Mouse (Mus musculus): Measurements from ENCODE around the gene Gtf2ird2. TPM values are rescaled to one million over a fixed set of nuclear protein-coding genes. Genes with fewer than 3 reads are reported as not detected.

The Gtf2ird2 gene
- polyA plus RNA-seq, 1 experiment from 2014 or later, result 6.5 TPM

GRCm38 (mm10) chr5:134186961-134187731, 3.3 kb downstream of the Gtf2ird2 start:
- peaks cover 10% of the 10 kb centered on the region; the same call in 1 of the 2 replicates for H3K4me1 ChIP-seq (ENCODE audit: control insufficient read depth, insufficient read depth, low read length)
- WGBS (ENCODE audit: insufficient replicate concordance), result 75% methylated on average over 4 of the region's 4 CpGs

GRCm38 (mm10) chr5:134188571-134188970, 4.8 kb downstream of the Gtf2ird2 start:
- H3K9me3 ChIP-seq (replicated peaks; ENCODE audit: control insufficient read depth, low read length), result no peaks in the 10 kb centered on the region
- H3K4me2 ChIP-seq, result no peak overlapping the region
- H3K27ac ChIP-seq (ENCODE audit: low read depth, low read length), result no peak overlapping the region
- no peaks in the 10 kb centered on the region for H3K27me3 ChIP-seq (ENCODE audit: control insufficient read depth, insufficient read depth, low read length)
- WGBS (ENCODE audit: insufficient replicate concordance), result 91% methylated on average over 7 of the region's 7 CpGs
- peaks cover under 1% of the 10 kb centered on the region; the same call in 1 of the 2 replicates for H3K4me1 ChIP-seq (ENCODE audit: control insufficient read depth, insufficient read depth, low read length)
- no peak overlapping the region for H3K4me3 ChIP-seq (ENCODE audit: low read depth, low read length)
- no peak overlapping the region for H3K9ac ChIP-seq (ENCODE audit: low read depth, low read length)
- no peaks in the 10 kb centered on the region for H3K36me3 ChIP-seq (ENCODE audit: control insufficient read depth, insufficient read depth, low read length)
- ATAC-seq (replicated peaks; ENCODE audit: insufficient number of reproducible peaks, low FRiP score, low TSS enrichment), result no peak

More at GRCm38 (mm10) chr5:134186961-134187731, 3.3 kb downstream of the Gtf2ird2 start:
- no peak for ATAC-seq (replicated peaks; ENCODE audit: insufficient number of reproducible peaks, low FRiP score, low TSS enrichment)
- Histone ChIP-seq H3K27ac (ENCODE audit: low read depth, low read length) (no peak overlapping the region), H3K27me3 (ENCODE audit: control insufficient read depth, insufficient read depth, low read length) (no peaks in the 10 kb centered on the region), H3K9me3 (replicated peaks; ENCODE audit: control insufficient read depth, low read length) (no peaks in the 10 kb centered on the region), H3K4me2 (no peak overlapping the region), H3K4me3 (ENCODE audit: low read depth, low read length) (no peak overlapping the region), H3K36me3 (ENCODE audit: control insufficient read depth, insufficient read depth, low read length) (no peaks in the 10 kb centered on the region), H3K9ac (ENCODE audit: low read depth, low read length) (no peak overlapping the region)

GRCm38 (mm10) chr5:134193664-134194063, 9.8 kb downstream of the Gtf2ird2 start:
- Histone ChIP-seq H3K9ac (ENCODE audit: low read depth, low read length) (no peak overlapping the region), H3K36me3 (ENCODE audit: control insufficient read depth, insufficient read depth, low read length) (peaks cover 6% of the 10 kb centered on the region; the same call in 1 of the 2 replicates), H3K4me3 (ENCODE audit: low read depth, low read length) (no peak overlapping the region), H3K27me3 (ENCODE audit: control insufficient read depth, insufficient read depth, low read length) (no peaks in the 10 kb centered on the region), H3K9me3 (replicated peaks; ENCODE audit: control insufficient read depth, low read length) (no peaks in the 10 kb centered on the region), H3K4me2 (no peak overlapping the region), H3K27ac (ENCODE audit: low read depth, low read length) (no peak overlapping the region), H3K4me1 (ENCODE audit: control insufficient read depth, insufficient read depth, low read length) (no peaks in the 10 kb centered on the region)
- ATAC-seq (replicated peaks; ENCODE audit: insufficient number of reproducible peaks, low FRiP score, low TSS enrichment), result no peak
- WGBS (ENCODE audit: insufficient replicate concordance), result 78% methylated on average over 8 of the region's 8 CpGs

- no peak for ATAC-seq (replicated peaks; ENCODE audit: insufficient number of reproducible peaks, low FRiP score, low TSS enrichment)
- 77% methylated on average over 10 of the region's 10 CpGs for WGBS (ENCODE audit: insufficient replicate concordance)
- H3K27ac ChIP-seq (ENCODE audit: low read depth, low read length), result no peak overlapping the region
These were observed 22.9 kb downstream of the Gtf2ird2 start for GRCm38 (mm10) chr5:134206721-134207120.

GRCm38 (mm10) chr5:134209931-134210554, 26.2 kb downstream of the Gtf2ird2 start:
- H3K27ac ChIP-seq (ENCODE audit: low read depth, low read length), result 0 out of 2 replicates have a peak overlapping the region, but pooled peaks have one; percentile 2
- no peak overlapping the region for H3K4me2 ChIP-seq
- 42% methylated on average over 11 of the region's 11 CpGs for WGBS (ENCODE audit: insufficient replicate concordance)
- no peak overlapping the region for H3K4me3 ChIP-seq (ENCODE audit: low read depth, low read length)
- 0 out of 2 replicates have a peak, but pooled peaks have one; percentile 18 for ATAC-seq (replicated peaks; ENCODE audit: insufficient number of reproducible peaks, low FRiP score, low TSS enrichment)
- H3K36me3 ChIP-seq (ENCODE audit: control insufficient read depth, insufficient read depth, low read length), result no peaks in the 10 kb centered on the region
- H3K27me3 ChIP-seq (ENCODE audit: control insufficient read depth, insufficient read depth, low read length), result no peaks in the 10 kb centered on the region
- no peaks in the 10 kb centered on the region for H3K4me1 ChIP-seq (ENCODE audit: control insufficient read depth, insufficient read depth, low read length)
- no peaks in the 10 kb centered on the region for H3K9me3 ChIP-seq (replicated peaks; ENCODE audit: control insufficient read depth, low read length)
- H3K9ac ChIP-seq (ENCODE audit: low read depth, low read length), result no peak overlapping the region

More at GRCm38 (mm10) chr5:134206721-134207120, 22.9 kb downstream of the Gtf2ird2 start:
- Histone ChIP-seq H3K4me2 (no peak overlapping the region), H3K9ac (ENCODE audit: low read depth, low read length) (no peak overlapping the region), H3K9me3 (replicated peaks; ENCODE audit: control insufficient read depth, low read length) (no peaks in the 10 kb centered on the region), H3K4me3 (ENCODE audit: low read depth, low read length) (no peak overlapping the region), H3K4me1 (ENCODE audit: control insufficient read depth, insufficient read depth, low read length) (no peaks in the 10 kb centered on the region), H3K36me3 (ENCODE audit: control insufficient read depth, insufficient read depth, low read length) (no peaks in the 10 kb centered on the region), H3K27me3 (ENCODE audit: control insufficient read depth, insufficient read depth, low read length) (no peaks in the 10 kb centered on the region)

GRCm38 (mm10) chr5:134214021-134214806, 30.4 kb downstream of the Gtf2ird2 start:
- ATAC-seq (replicated peaks; ENCODE audit: insufficient number of reproducible peaks, low FRiP score, low TSS enrichment), result no peak
- Histone ChIP-seq H3K4me3 (ENCODE audit: low read depth, low read length) (no peak overlapping the region), H3K9ac (ENCODE audit: low read depth, low read length) (no peak overlapping the region), H3K4me1 (ENCODE audit: control insufficient read depth, insufficient read depth, low read length) (no peaks in the 10 kb centered on the region), H3K4me2 (no peak overlapping the region), H3K27ac (ENCODE audit: low read depth, low read length) (no peak overlapping the region), H3K9me3 (replicated peaks; ENCODE audit: control insufficient read depth, low read length) (no peaks in the 10 kb centered on the region), H3K36me3 (ENCODE audit: control insufficient read depth, insufficient read depth, low read length) (peaks cover 4% of the 10 kb centered on the region; the same call in 1 of the 2 replicates), H3K27me3 (ENCODE audit: control insufficient read depth, insufficient read depth, low read length) (no peaks in the 10 kb centered on the region)
- WGBS (ENCODE audit: insufficient replicate concordance), result 70% methylated on average over 12 of the region's 12 CpGs

GRCm38 (mm10) chr5:134217900-134218299, 34.1 kb downstream of the Gtf2ird2 start:
- peaks cover 9% of the 10 kb centered on the region for H3K27me3 ChIP-seq (ENCODE audit: control insufficient read depth, insufficient read depth, low read length)
- H3K9me3 ChIP-seq (replicated peaks; ENCODE audit: control insufficient read depth, low read length), result no peaks in the 10 kb centered on the region
- no peak overlapping the region for H3K4me3 ChIP-seq (ENCODE audit: low read depth, low read length)
- 77% methylated on average over 7 of the region's 7 CpGs for WGBS (ENCODE audit: insufficient replicate concordance)
- H3K4me2 ChIP-seq, result no peak overlapping the region
- no peak overlapping the region for H3K9ac ChIP-seq (ENCODE audit: low read depth, low read length)
- no peaks in the 10 kb centered on the region for H3K4me1 ChIP-seq (ENCODE audit: control insufficient read depth, insufficient read depth, low read length)
- no peak for ATAC-seq (replicated peaks; ENCODE audit: insufficient number of reproducible peaks, low FRiP score, low TSS enrichment)
- peaks cover 4% of the 10 kb centered on the region; the same call in 1 of the 2 replicates for H3K36me3 ChIP-seq (ENCODE audit: control insufficient read depth, insufficient read depth, low read length)
- H3K27ac ChIP-seq (ENCODE audit: low read depth, low read length), result no peak overlapping the region

- Histone ChIP-seq H3K27ac (ENCODE audit: low read depth, low read length) (no peak overlapping the region), H3K4me3 (ENCODE audit: low read depth, low read length) (peak overlapping the region; percentile 35), H3K36me3 (ENCODE audit: control insufficient read depth, insufficient read depth, low read length) (peaks cover 4% of the 10 kb centered on the region; the same call in 1 of the 2 replicates), H3K27me3 (ENCODE audit: control insufficient read depth, insufficient read depth, low read length) (peaks cover 9% of the 10 kb centered on the region), H3K4me2 (peak overlapping the region; percentile 68), H3K9me3 (replicated peaks; ENCODE audit: control insufficient read depth, low read length) (no peaks in the 10 kb centered on the region), H3K4me1 (ENCODE audit: control insufficient read depth, insufficient read depth, low read length) (peaks cover under 1% of the 10 kb centered on the region; the same call in 1 of the 2 replicates), H3K9ac (ENCODE audit: low read depth, low read length) (no peak overlapping the region)
- WGBS (ENCODE audit: insufficient replicate concordance), result 37% methylated on average over 4 of the region's 4 CpGs
- ATAC-seq (replicated peaks; ENCODE audit: insufficient number of reproducible peaks, low FRiP score, low TSS enrichment), result no peak
These were observed 37.5 kb downstream of the Gtf2ird2 start for GRCm38 (mm10) chr5:134221278-134221677.
